ENCODE assay signal across 7 mouse cellular contexts in the genomic region with DNA sequence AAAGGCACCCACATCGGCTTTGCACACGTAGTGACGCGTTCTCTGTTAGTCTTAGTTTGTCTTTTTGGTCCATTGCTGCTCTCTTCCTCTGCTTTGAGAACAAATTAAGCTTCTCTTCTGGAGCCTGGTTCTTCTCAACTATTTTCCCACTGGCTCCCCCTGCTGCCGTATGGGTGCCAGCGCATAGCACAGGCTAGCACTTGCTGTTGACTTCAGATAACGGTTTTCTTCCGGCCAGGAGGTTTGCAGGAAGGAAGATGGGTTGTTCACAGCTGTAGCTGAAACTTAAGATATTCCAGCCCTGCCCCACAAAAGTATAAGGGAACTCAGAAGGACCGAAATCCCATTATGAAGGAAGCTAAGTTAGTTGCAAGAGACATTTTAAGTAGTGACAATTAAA.
DNase-seq lines count a peak whose midpoint lies in the region; ATAC-seq and TF ChIP-seq lines count a peak whose summit lies in the region.

No protein-coding gene starts in this region.

- H3K27me3 ChIP-seq in E14TG2a.4 (ENCODE audit: insufficient read depth, low read length), result peaks cover 21% of the 10 kb centered on the region
- no peaks in the 10 kb centered on the region for H3K27me3 ChIP-seq in lung, embryonic 14.5 days (ENCODE audit: insufficient read depth, low read length)

- H3K4me2 ChIP-seq in lung, embryonic 14.5 days, result no peak overlapping the region

- H3K4me3 ChIP-seq in E14TG2a.4 (replicated peaks; ENCODE audit: low read length), result no peak overlapping the region
- H3K4me3 ChIP-seq in layer of hippocampus, adult 2 months, result no peak overlapping the region
- no peak overlapping the region for H3K4me3 ChIP-seq in lung, embryonic 14.5 days (ENCODE audit: low read depth, low read length)

- 28% methylated on average over 9 of the region's 9 CpGs for WGBS in lung, embryonic 14.5 days

- no peak for ATAC-seq in lung, embryonic 14.5 days (ENCODE audit: insufficient read depth)

- H3K4me1 ChIP-seq in E14TG2a.4 (replicated peaks; ENCODE audit: low read depth, low read length), result peaks cover 24% of the 10 kb centered on the region
- peaks cover 11% of the 10 kb centered on the region for H3K4me1 ChIP-seq in lung, embryonic 14.5 days (ENCODE audit: insufficient read depth)

- peak; percentile 90 for TF ChIP-seq CTCF in E14TG2a.4 (conservative IDR thresholded peaks at IDR 0.05; ENCODE audit: low read length)
- peak; percentile 95 for TF ChIP-seq CTCF in layer of hippocampus, adult 2 months (conservative IDR thresholded peaks at IDR 0.05)
- peak; percentile 81 for TF ChIP-seq CTCF in lung, embryonic 14.5 days (IDR thresholded peaks at IDR 0.05; ENCODE audit: low read depth)

- H3K36me3 ChIP-seq in E14TG2a.4 (ENCODE audit: insufficient read depth, low read length), result no peaks in the 10 kb centered on the region
- H3K36me3 ChIP-seq in lung, embryonic 14.5 days (ENCODE audit: insufficient read depth), result no peaks in the 10 kb centered on the region

- no peak overlapping the region for H3K9ac ChIP-seq in lung, embryonic 14.5 days

- H3K27ac ChIP-seq in layer of hippocampus, adult 2 months, result no peak overlapping the region
- H3K27ac ChIP-seq in lung, embryonic 14.5 days (ENCODE audit: low read depth), result no peak overlapping the region

- DNase-seq in R1 (ENCODE audit: low read depth, low spot score), result peak; percentile 83
- peak; percentile 67 for DNase-seq in cerebellum, adult 9-11 months
- peak; percentile 30 to 63 for DNase-seq in gastrocnemius, postnatal 4 days (ENCODE audit: low spot score in 2 of 2)
- DNase-seq in layer of hippocampus, adult 2 months (ENCODE audit: low spot score in 2 of 2), result peak; percentile 64 to 73
- peak; percentile 89 for DNase-seq in lung, embryonic 14.5 days
- DNase-seq in spleen, adult 12 weeks (ENCODE audit: low spot score), result peak; percentile 74

- H3K9me3 ChIP-seq in E14TG2a.4 (ENCODE audit: low read length), result no peaks in the 10 kb centered on the region
- no peaks in the 10 kb centered on the region for H3K9me3 ChIP-seq in lung, embryonic 14.5 days (ENCODE audit: low read depth, low read length)
